Mouse (Mus musculus) forebrain, embryonic 15.5 days (tissue): ENCODE data around the gene Scn8a. TPM values are rescaled to one million over a fixed set of nuclear protein-coding genes. Genes with fewer than 3 reads are reported as not detected.
A peak's percentile ranks its signal among the peaks of the same experiment; 100 is the strongest.
"Not testable (repeated sequence)": the region's sequence is repeated elsewhere in the genome, so short reads cannot be mapped to it uniquely, and the experiment has no call there.

Source experiments
- ATAC-seq: fragments of 200-750 bp; cut with Nextera tagmentation; replicated peaks from 2 replicates; pipeline ENCODE4 v1.8.0; 2017; ENCODE audit warnings: mild to moderate bottlenecking, moderate TSS enrichment, moderate library complexity
- H3K27ac ChIP-seq: fragments of 300-500 bp; sonication (generic); replicated peaks from 2 replicates; pipeline ENCODE4 v1.5.1; 2015; ENCODE audit warnings: mild to moderate bottlenecking, inconsistent platforms
- H3K27me3 ChIP-seq: fragments of 300-500 bp; sonication (generic); 2 replicates; pipeline ENCODE4 v1.6.1; 2015; ENCODE audit warnings: inconsistent platforms
- H3K36me3 ChIP-seq: fragments of 300-500 bp; sonication (generic); 2 replicates; pipeline ENCODE4 v1.6.1; 2015; ENCODE audit warnings: mild to moderate bottlenecking, inconsistent platforms
- H3K4me1 ChIP-seq: fragments of 300-500 bp; sonication (generic); 2 replicates; pipeline ENCODE4 v1.6.1; 2015; ENCODE audit warnings: inconsistent platforms
- H3K4me2 ChIP-seq: fragments of 300-500 bp; sonication (generic); replicated peaks from 2 replicates; pipeline ENCODE4 v1.6.1; 2015; ENCODE audit warnings: mild to moderate bottlenecking, inconsistent platforms
- H3K4me3 ChIP-seq: fragments of 300-500 bp; sonication (generic); 2 replicates; pipeline ENCODE4 v1.5.1; 2015; ENCODE audit warnings: mild to moderate bottlenecking, inconsistent platforms
- H3K9ac ChIP-seq: fragments of 300-500 bp; sonication (generic); replicated peaks from 2 replicates; pipeline ENCODE4 v1.6.1; 2015; ENCODE audit warnings: mild to moderate bottlenecking, inconsistent platforms
- H3K9me3 ChIP-seq: fragments of 300-500 bp; sonication (generic); 2 replicates; pipeline ENCODE4 v1.6.1; 2016; ENCODE audit warnings: inconsistent platforms
- WGBS: fragments of 180-500 bp; shearing (Covaris S2); methylation state at CpG from one replicate; pipeline ENCODE4 v1.1.7; 2015; ENCODE audit warnings: mixed read lengths; 5-methylcytosine and 5-hydroxymethylcytosine counted together
- polyA plus RNA-seq: library from polyadenylated mRNA; unstranded; fragments of >200 nt; fragmentation: Nextera tagmentation; extraction: Ambion mirVana; gene quantifications from 2 replicates; pipeline ENCODE4 v1.2.1, GENCODE M21; 2015

The Scn8a gene
- 20.3 and 20.4 TPM in 2 replicates for polyA plus RNA-seq

DNA sequence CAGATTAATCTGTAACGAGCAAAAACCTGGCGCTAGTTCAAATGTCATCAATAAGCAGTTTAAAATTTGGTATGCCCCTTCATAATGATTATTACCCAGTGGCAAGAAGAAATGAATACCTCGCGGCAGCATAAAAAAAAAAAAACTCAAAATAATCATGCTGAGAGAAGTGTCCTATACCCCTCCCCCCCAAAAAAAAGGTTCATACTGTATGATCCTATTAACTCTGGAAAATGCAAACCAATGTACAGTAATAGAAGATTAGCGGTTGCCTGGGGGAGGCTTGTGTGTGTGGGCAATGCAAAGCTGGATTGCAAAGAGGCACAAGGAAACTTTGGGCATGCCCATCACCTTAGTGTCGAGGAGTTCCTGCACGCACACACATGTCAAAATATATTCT lies at the start of gene Scn8a:
Scn8a (plus strand) TSS at position 301 of the 400 bp plus-strand sequence.
- ATAC-seq = no peak
- H3K27ac ChIP-seq = peak within 1 kb of the TSS; percentile 77
- 65% methylated on average over 7 of the region's 7 CpGs for WGBS

DNA sequence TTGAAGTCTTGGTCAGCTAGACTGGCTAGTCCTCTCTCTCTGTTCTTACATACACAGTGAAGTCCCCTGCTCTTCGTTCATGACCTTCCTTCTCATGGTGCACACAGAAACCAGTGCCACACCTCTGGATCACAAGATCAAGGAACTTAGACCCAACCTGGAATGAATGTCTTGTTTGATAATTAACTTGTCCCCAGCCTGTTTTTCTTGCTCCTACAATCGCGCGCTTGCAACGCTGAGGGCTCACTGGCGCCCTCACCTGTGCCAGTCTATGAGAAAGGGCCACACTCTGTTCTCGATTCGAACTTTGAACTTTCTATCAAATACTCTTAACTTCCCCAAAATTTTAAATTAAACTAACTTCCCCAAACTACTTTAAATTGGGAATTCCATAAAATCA lies 47.8 kb upstream of the Scn8a start:
- ATAC-seq = no peak
- H3K4me1 ChIP-seq = peaks cover 16% of the 10 kb centered on the region
- WGBS = 62% methylated on average over 8 of the region's 8 CpGs

More for the DNA sequence above, at the start of gene Scn8a:
- H3K9me3 ChIP-seq = no peaks in the 10 kb centered on the region
- peaks cover 28% of the 10 kb centered on the region for H3K4me1 ChIP-seq
- H3K36me3 ChIP-seq = no peaks in the 10 kb centered on the region
- H3K27me3 ChIP-seq = peaks cover 4% of the 10 kb centered on the region; the same call in 1 of the 2 replicates
- peak within 1 kb of the TSS; percentile 61 for H3K4me2 ChIP-seq
- H3K4me3 ChIP-seq = peak within 1 kb of the TSS; percentile 89
- peak within 1 kb of the TSS; percentile 55 for H3K9ac ChIP-seq

DNA sequence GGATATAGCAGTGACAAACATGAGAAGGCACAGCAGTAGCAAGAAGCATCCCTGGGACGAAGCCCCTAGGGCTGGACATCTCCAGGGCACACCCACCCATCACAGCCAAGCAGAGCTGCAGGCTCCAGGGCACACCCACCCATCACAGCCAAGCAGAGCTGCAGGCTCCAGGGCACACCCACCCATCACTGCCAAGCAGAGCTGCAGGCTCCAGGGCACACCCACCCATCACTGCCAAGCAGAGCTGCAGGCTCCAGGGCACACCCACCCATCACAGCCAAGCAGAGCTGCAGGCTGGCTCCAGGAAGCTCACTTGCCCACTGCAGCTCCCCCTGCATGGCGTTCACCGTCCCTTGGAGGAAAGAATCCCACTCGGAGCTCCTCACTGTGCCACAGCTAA lies 47.3 kb upstream of the Scn8a start:
- not testable (repeated sequence) for ATAC-seq, H3K4me3 ChIP-seq, H3K27ac ChIP-seq, H3K9me3 ChIP-seq, H3K9ac ChIP-seq, H3K27me3 ChIP-seq, H3K4me2 ChIP-seq
- WGBS = 67% methylated on average over 4 of the region's 4 CpGs
- Histone ChIP-seq H3K36me3 (peaks cover 14% of the 10 kb centered on the region), H3K4me1 (peaks cover 16% of the 10 kb centered on the region)

More for the DNA sequence above, 47.8 kb upstream of the Scn8a start:
- H3K9ac ChIP-seq = no peak overlapping the region
- peaks cover 7% of the 10 kb centered on the region; the same call in 1 of the 2 replicates for H3K27me3 ChIP-seq
- no peak overlapping the region for H3K4me2 ChIP-seq
- H3K4me3 ChIP-seq = no peak overlapping the region
- H3K36me3 ChIP-seq = peaks cover 17% of the 10 kb centered on the region
- no peak overlapping the region for H3K27ac ChIP-seq
- no peaks in the 10 kb centered on the region for H3K9me3 ChIP-seq

DNA sequence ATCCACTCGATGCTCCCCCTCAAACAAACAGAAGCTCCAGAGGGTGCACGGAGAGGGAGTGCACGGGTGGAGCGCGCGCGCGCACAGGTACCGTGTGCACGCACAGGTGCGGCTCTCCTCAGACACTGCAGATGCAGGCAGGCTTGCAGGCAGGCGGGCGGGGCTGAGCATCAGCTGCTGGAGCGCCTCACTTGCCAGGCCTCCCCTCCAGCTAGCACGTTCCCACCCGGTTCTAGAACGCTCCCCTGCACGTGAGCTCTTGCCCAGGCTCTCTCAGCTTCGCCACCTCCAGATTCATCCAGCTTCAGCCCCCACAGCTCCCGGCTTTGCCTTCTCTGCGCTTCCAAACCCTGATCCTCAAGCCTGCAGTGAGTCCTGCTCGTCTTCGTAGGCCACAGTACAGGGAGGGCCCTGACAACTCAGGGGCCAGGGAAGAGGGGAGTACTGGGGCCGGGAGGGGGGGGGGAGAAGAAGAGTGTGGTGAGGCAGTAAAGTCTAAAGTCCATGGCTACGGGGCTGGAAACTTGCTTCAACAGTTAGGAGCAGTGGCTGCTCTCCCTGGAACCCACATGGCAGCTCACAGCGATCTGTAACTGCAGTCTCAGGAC lies 44.3 kb upstream of the Scn8a start:
- Histone ChIP-seq H3K27ac (no peak overlapping the region), H3K4me2 (peak overlapping the region; percentile 36), H3K9me3 (no peaks in the 10 kb centered on the region), H3K9ac (no peak overlapping the region), H3K4me1 (peaks cover 16% of the 10 kb centered on the region), H3K27me3 (peaks cover 7% of the 10 kb centered on the region; the same call in 1 of the 2 replicates), H3K36me3 (no peaks in the 10 kb centered on the region), H3K4me3 (peak overlapping the region; percentile 17)
- 9% methylated on average over 26 of the region's 26 CpGs for WGBS
- peak; percentile 71 for ATAC-seq

DNA sequence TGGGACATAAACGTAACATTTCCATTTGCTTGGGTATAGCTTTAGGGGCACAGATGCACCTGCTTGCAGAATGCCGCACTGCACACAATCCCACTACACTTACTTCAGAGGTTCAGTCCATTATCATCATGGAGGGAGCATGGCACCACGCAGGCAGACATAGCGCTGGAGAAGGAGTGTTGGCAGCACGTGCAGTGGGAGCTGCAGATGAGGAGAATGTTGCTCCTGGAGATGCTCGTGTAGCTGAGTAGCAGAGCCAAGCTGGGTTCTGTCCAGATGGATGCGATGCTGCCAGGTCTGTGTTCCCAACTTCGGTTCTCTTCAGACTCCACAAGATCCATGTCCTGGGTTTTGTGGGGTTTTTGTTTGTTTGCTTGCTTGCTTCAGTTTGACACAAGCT lies 43.6 kb upstream of the Scn8a start:
- no peak overlapping the region for H3K27ac ChIP-seq
- H3K4me2 ChIP-seq = no peak overlapping the region
- 67% methylated on average over 8 of the region's 8 CpGs for WGBS
- ATAC-seq = no peak
- H3K9me3 ChIP-seq = no peaks in the 10 kb centered on the region
- no peaks in the 10 kb centered on the region for H3K36me3 ChIP-seq
- peaks cover 7% of the 10 kb centered on the region; the same call in 1 of the 2 replicates for H3K27me3 ChIP-seq
- H3K4me1 ChIP-seq = peaks cover 16% of the 10 kb centered on the region
- H3K9ac ChIP-seq = no peak overlapping the region
- no peak overlapping the region for H3K4me3 ChIP-seq

DNA sequence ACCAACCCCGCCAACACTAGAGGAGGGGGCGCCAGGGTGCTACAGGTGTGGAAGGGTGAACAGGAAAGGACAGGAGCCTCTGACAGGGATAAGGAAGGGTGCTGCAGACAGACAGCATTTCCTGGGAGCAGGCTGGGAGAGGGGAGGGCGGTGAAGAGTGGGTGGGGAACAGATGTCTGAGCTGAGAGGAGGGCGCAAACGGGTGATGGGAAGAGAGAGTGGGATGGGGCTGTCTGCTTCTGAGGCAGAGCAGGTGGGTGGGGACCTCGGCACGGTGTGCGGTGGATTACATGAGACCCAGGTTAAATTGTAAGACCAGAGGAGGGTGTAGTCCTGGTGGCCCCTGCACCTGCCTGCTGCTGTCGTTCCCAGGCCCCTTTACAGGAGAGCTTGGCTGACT lies 39.9 kb upstream of the Scn8a start:
- Histone ChIP-seq H3K4me2 (no peak overlapping the region), H3K27me3 (no peaks in the 10 kb centered on the region), H3K27ac (no peak overlapping the region), H3K36me3 (no peaks in the 10 kb centered on the region), H3K9me3 (no peaks in the 10 kb centered on the region), H3K4me3 (no peak overlapping the region), H3K9ac (no peak overlapping the region), H3K4me1 (peaks cover 13% of the 10 kb centered on the region; the same call in 1 of the 2 replicates)
- no peak for ATAC-seq
- WGBS = 80% methylated on average over 9 of the region's 9 CpGs

DNA sequence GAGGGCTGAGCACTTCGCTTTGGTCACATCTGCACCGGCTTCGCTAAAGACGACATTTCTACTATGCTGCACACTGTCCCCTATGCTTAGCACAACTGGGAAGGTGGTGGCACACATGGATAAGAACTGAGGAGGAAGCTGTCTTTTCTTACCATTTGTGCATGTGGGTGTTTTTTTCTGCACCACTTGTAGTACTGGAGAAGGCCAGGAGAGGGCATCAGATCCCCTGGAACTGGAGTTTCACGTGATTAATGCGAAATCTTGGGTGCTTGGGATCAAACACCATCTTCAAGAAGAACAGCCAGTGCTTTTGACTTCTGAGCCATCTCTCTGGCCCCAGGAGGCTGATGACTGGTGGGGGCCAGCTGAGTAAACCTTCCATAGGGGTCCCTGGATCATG lies 39.0 kb upstream of the Scn8a start:
- Histone ChIP-seq H3K27ac (no peak overlapping the region), H3K36me3 (no peaks in the 10 kb centered on the region), H3K9ac (no peak overlapping the region), H3K27me3 (no peaks in the 10 kb centered on the region), H3K4me2 (no peak overlapping the region), H3K4me3 (no peak overlapping the region), H3K9me3 (no peaks in the 10 kb centered on the region), H3K4me1 (peaks cover 6% of the 10 kb centered on the region; the same call in 1 of the 2 replicates)
- ATAC-seq = no peak
- WGBS = 55% methylated on average over 6 of the region's 6 CpGs

DNA sequence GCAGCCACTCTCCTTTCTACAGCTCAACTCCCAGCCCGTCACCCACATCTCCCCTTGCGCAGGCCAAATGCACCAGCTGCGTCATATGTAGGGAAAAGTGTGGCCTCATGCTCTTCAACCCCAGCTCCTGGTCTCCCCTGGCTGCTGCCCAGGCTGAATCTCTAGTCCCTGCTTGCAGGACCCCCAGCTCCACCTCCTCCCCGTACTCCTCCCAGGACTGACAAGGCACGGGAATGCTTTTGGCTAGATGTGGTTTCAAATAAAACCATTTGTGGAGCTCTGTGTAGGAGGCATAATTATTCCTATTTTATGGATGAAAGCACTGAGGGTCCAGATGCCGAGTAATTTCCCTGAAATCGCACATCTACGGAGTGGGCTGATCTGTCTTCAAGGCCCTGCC lies 37.5 kb upstream of the Scn8a start:
- Histone ChIP-seq H3K27me3 (no peaks in the 10 kb centered on the region), H3K9ac (no peak overlapping the region), H3K9me3 (no peaks in the 10 kb centered on the region), H3K27ac (no peak overlapping the region), H3K4me3 (no peak overlapping the region), H3K4me1 (peaks cover 3% of the 10 kb centered on the region; the same call in 1 of the 2 replicates), H3K36me3 (no peaks in the 10 kb centered on the region), H3K4me2 (no peak overlapping the region)
- ATAC-seq = no peak
- WGBS = 74% methylated on average over 8 of the region's 8 CpGs

DNA sequence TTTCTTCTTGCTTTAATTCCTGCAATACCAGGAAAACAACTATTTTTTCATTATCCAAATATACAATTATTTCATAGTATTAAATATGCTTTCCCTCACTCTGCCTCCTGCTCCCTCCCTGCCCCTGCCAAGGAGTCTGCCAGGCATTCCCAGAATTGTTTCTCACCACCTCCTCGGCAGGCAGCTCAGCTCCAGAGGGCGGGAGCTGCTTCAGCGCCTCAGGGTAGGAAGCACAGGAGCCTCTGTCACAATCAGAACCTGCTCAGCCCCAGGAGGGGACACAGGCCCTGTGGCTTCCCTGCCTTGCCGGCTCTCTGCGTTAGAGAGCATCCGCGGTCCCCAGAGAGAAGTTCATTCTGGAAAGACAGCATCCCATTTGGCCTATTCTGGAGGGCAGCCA lies 36.9 kb upstream of the Scn8a start:
- Histone ChIP-seq H3K27ac (no peak overlapping the region), H3K4me1 (peaks cover 3% of the 10 kb centered on the region; the same call in 1 of the 2 replicates), H3K9ac (no peak overlapping the region), H3K4me2 (no peak overlapping the region), H3K36me3 (no peaks in the 10 kb centered on the region), H3K27me3 (no peaks in the 10 kb centered on the region), H3K4me3 (no peak overlapping the region), H3K9me3 (no peaks in the 10 kb centered on the region)
- 25% methylated on average over 7 of the region's 7 CpGs for WGBS
- no peak for ATAC-seq

DNA sequence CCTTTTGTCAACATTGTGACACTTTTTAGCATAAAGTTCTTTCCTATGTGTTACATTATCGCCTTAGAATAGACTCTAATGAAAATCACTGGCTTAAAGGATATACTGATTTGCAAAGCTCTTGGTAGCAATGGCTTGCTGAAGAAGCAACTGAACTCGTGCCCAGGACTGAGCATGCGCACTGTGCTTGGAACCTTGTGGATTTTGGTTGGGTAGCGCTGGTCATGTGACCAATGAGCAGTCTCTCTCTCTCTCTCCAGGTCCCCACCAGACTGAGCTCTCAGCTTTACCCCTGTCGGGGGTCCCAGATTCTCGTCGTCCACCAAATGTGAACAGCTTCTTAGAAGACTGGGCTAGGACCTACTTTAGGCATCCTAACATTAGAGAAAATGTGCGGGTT lies 32.9 kb upstream of the Scn8a start:
- Histone ChIP-seq H3K9ac (no peak overlapping the region), H3K9me3 (no peaks in the 10 kb centered on the region), H3K36me3 (no peaks in the 10 kb centered on the region), H3K4me2 (no peak overlapping the region), H3K4me1 (peaks cover 3% of the 10 kb centered on the region; the same call in 1 of the 2 replicates), H3K27me3 (no peaks in the 10 kb centered on the region), H3K27ac (no peak overlapping the region), H3K4me3 (no peak overlapping the region)
- ATAC-seq = no peak
- WGBS = 78% methylated on average over 8 of the region's 8 CpGs

DNA sequence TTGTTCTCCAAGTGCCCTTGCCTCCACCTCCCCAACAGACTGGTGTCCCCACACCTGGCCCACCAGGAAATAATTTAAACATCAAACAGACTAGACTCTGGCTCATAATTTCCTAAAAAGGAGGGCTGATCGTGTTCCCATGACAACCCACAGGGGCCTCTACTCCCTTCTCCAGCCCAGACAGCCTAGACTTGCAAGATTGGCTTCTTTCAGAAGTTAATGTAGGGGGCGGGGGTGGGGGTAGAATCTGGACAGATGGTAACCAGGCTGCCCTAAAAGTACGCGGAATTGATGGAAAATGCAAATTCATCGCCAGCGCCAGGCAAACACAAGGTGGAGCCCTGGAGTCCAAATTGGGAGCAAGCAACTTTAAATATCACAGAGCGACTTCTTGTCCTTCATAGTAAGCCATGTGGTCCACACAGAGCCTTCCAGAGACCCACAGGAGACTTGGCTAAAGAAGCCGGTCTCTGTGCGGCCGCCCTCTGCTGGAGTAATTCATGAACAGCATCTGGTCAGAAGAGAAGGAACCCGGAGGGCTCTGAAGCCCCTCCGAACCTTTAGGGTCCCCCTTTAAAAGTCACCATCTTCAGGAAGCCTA lies 31.0 kb upstream of the Scn8a start:
- H3K27ac ChIP-seq = no peak overlapping the region
- ATAC-seq = peak; percentile 38; the same call in 1 of the 2 replicates
- WGBS = 38% methylated on average over 12 of the region's 12 CpGs
- no peaks in the 10 kb centered on the region for H3K27me3 ChIP-seq
- no peak overlapping the region for H3K9ac ChIP-seq
- no peaks in the 10 kb centered on the region for H3K36me3 ChIP-seq
- H3K4me1 ChIP-seq = no peaks in the 10 kb centered on the region
- H3K4me3 ChIP-seq = no peak overlapping the region
- no peak overlapping the region for H3K4me2 ChIP-seq
- H3K9me3 ChIP-seq = no peaks in the 10 kb centered on the region

DNA sequence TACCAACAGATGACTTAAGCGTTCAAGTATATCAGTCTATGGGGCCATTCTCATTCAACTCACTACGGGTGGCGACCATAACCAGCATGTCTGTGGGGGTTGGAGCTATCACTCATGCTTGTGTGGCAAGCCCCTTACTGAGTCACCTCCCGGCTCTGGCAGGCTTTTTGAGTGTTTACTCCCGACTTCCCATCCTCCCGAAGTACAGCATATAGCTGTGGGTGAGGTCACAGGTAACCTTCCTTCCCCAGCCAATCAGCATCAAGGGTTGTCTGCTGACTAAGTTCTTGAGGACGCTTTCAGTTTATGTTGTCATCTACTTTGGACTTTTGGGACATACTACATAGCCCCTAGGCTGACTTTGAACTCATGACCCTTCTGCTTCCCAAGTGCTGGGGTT lies 25.3 kb upstream of the Scn8a start:
- H3K9me3 ChIP-seq = no peaks in the 10 kb centered on the region
- WGBS = 90% methylated on average over 7 of the region's 7 CpGs
- no peak overlapping the region for H3K4me3 ChIP-seq
- no peak overlapping the region for H3K9ac ChIP-seq
- H3K4me1 ChIP-seq = peaks cover 9% of the 10 kb centered on the region; the same call in 1 of the 2 replicates
- no peaks in the 10 kb centered on the region for H3K36me3 ChIP-seq
- H3K27ac ChIP-seq = no peak overlapping the region
- H3K4me2 ChIP-seq = no peak overlapping the region
- no peak for ATAC-seq
- no peaks in the 10 kb centered on the region for H3K27me3 ChIP-seq
